Mouse (Mus musculus): Measurements from ENCODE around the gene Vdr.

Gene Vdr

GRCm38 (mm10) chr15:97828221-97828842 is 82.1 kb downstream of the Vdr start:
- DNase-seq, result no peak

GRCm38 (mm10) chr15:97827401-97827800 is 83.0 kb downstream of the Vdr start:
- DNase-seq, result no peak

- no peak for DNase-seq
Observed at GRCm38 (mm10) chr15:97826588-97827261, 83.7 kb downstream of the Vdr start.

- DNase-seq, result peak in 1 of 2 experiments; percentile 34
Observed at GRCm38 (mm10) chr15:97825941-97826587, 84.4 kb downstream of the Vdr start.

GRCm38 (mm10) chr15:97825071-97825940 is 85.1 kb downstream of the Vdr start:
- peak; percentile 94 to 95 for DNase-seq

- no peak for DNase-seq
Observed at GRCm38 (mm10) chr15:97824042-97824441, 86.4 kb downstream of the Vdr start.

- no peak for DNase-seq
Observed at GRCm38 (mm10) chr15:97823479-97823878, 87.0 kb downstream of the Vdr start.

- DNase-seq, result no peak
Observed at GRCm38 (mm10) chr15:97822545-97823228, 87.7 kb downstream of the Vdr start.

GRCm38 (mm10) chr15:97821983-97822363 is 88.5 kb downstream of the Vdr start:
- peak; percentile 67 for DNase-seq

- peak; percentile 57 to 59 for DNase-seq
Observed at GRCm38 (mm10) chr15:97821321-97821982, 89.0 kb downstream of the Vdr start.

GRCm38 (mm10) chr15:97819937-97820336 is 90.5 kb downstream of the Vdr start:
- DNase-seq, result no peak

- DNase-seq, result peak; percentile 25 to 40
Observed at GRCm38 (mm10) chr15:97816199-97816994, 94.0 kb downstream of the Vdr start.

- DNase-seq, result no peak
Observed at GRCm38 (mm10) chr15:97815254-97815653, 95.2 kb downstream of the Vdr start.

GRCm38 (mm10) chr15:97814703-97815102 is 95.7 kb downstream of the Vdr start:
- DNase-seq, result no peak

- no peak for DNase-seq
Observed at GRCm38 (mm10) chr15:97813452-97814204, 96.8 kb downstream of the Vdr start.

- DNase-seq, result no peak
Observed at GRCm38 (mm10) chr15:97812875-97813274, 97.6 kb downstream of the Vdr start.

GRCm38 (mm10) chr15:97812126-97812525 is 98.3 kb downstream of the Vdr start:
- no peak for DNase-seq

GRCm38 (mm10) chr15:97811307-97811706 is 99.1 kb downstream of the Vdr start:
- DNase-seq, result no peak

- no peak for DNase-seq
Observed at GRCm38 (mm10) chr15:97810399-97810798, 100.0 kb downstream of the Vdr start.

GRCm38 (mm10) chr15:97809942-97810341 is 100.5 kb downstream of the Vdr start:
- peak; percentile 46 to 51 for DNase-seq

All from B cell, adult 2 months (primary cell).